Mouse (Mus musculus) c-Kit-positive CD71-positive TER-119-positive erythroid progenitor cells, embryonic 14.5 days (primary cell): ENCODE data around the gene Fam155a.

ENCODE experiments used
- DNase-seq: peaks from one replicate; pipeline ENCODE4 v3.0.0-alpha.2; 2013; ENCODE audit warnings: low spot score

Fam155a gene

DNA sequence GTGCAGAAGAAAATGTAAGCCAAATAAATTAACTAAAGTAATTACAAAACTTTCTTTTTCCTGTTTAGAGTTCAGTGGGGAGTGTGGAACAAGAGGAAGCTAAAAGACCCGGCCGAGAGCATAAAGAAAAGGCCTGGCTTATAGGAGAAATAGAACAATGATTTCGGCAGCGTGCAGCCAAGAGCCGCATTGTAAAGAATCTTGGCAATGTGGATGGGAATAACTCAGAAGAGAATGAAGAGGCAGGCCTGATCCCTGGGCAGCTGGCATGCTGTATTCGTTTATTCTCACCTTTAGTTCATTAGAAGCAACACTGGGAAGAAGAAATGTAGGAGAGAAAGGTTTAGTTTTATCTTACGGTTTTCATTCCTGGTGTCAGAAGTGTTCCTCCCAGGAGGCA is 594.0 kb downstream of the Fam155a start:
- DNase-seq, result no peak

DNA sequence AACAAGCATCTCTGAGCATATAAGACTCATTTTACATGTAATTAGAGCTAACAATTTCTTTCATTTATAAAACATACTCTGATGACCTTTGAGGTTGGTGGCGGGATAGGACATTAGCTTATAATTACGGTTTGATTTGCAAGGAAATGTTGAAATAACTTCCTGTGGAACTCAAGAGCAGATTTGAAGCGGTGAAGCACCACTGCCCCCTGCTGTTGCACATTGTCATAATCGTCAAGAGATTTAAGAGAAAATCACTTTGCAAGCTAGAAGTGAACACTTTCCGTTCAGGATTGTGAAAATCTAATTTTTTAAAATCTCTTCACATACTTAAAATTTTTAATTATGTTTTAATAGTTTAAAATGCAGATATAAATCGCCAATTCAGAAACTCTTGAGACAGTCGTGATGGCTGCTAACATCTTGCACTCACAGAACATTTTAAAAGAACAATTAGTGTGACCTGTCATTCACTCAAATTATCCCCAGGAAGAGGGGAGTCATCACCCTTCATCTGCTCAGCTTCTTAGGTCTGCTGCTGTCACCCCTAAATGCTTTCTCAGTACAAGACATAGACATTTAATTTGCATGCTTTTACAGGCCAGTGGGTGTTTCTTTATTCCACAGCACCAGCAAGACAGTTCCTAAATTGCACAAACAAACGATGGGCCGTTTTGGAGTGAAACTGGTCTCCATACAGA is 595.9 kb downstream of the Fam155a start:
- peak; percentile 10 for DNase-seq

DNA sequence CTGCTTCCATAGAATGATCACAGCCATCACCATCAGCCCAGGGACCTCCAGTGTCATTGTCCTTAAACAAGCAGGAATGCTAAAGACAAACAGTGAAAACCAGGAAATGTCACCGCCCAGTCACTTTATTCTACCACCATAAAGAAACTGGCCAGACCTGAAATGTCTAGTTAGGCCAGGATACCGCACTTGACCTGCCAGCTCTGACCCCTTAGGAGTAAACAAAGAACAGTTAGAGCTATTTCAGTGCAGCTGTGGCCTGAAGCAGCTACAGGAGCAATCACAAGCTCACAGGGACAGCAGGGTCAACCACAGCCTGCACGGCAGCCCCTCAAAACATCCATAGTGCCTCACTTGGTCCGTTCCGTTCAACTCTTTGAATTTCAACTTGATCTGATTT is 599.1 kb downstream of the Fam155a start:
- no peak for DNase-seq

DNA sequence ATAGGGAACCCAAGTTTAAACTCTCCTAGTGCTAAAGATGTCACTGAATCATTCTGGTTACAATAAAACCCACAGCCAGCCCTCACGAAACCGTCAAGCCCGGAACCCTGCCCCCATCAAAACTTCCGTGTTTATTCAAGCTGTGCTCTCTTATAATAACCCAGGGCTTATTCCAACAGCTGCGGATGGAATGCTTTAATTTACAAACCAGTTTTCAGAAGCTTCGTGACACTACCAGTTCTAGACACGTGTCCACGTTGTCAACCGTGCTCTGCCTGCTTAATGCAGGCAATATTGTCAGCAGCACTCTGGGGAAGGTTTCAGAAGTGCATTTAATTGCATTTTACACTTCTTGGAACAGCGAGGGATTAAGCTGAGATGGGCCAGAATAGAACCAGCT is 603.0 kb downstream of the Fam155a start:
- DNase-seq, result no peak

DNA sequence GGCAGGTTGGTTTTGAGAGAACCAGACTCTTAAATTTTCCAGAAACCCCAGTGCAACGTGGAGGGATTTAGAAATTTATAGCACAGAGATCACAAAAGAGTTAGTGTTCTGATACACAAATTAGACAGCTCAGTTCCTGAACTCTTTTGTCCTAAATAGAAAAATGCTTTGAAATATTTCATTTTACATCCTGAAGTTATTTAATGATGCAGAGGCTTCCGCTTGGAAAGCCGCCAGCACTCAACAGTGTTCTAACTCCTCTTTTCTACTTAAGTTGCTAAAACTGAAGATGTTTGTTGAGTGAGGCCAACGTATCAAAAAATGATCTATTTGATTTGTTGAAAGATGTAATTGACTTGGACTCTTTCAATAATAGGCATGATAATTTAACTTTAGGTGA is 609.4 kb downstream of the Fam155a start:
- no peak for DNase-seq

DNA sequence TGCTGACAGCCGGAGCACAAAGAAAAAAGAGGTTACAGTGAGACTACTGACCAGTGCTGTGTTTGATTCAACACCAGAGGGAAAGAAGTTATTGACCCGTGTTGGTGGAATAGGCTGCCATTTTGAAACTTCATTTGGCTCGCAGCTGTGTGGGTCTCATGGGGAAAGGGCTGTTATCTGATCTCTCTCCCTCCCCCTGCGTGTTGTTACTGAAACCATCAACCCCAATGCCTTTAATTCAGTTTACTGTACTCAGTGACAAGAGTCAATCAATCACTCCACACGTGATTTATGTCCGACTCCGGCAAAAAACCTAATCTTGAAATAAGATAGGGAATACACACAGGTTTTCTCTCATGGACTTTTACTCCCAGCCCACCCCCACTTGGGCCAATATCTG is 611.6 kb downstream of the Fam155a start:
- DNase-seq, result no peak

DNA sequence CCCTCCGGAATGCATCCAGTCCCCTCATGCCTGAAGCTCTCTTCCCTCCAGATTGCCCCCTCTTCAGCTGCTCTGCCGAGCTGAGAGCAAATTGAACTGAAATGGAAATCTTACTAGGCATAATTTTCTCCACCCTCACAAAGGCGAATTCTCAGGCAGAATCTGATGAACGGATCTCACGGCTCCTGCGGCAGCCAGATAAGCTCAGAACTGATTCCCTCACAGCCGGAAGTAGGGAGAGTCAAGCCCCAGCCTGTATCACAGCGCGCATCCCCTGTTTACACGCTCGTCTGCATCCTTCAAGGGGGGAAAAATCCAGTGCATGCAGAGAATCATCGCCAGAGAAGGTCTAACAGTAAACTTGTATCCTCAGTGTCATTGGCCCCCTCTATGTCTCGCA is 612.3 kb downstream of the Fam155a start:
- no peak for DNase-seq

DNA sequence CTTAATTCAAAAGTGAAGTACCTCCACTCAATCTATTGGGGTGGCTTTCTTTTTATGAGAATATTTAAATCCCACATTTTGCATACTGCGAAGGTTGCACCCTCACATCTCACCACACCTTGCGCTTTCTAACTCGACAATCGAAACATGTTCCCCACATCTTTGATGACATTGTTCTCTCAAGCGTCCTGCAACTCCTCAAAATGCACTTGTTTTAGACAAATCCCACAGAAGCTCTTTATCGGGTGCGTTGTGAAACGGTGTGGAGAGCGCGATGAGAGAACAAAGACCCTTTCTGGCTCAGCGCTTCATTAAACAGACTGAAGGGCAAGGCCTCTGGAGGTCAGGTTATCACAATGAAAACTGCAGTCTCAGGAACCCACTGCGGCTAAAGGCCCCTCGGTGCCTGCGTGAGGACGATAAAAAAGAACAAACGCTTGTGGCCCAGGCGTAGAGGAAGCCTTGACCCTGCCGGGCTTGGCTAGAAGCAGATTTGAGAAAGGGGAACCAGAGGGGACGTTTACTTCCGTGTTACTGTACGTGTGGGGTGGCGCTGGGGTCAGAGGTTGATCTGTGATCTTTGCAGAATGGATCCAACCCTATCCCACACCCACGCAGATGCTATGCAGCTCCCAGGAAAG is 613.7 kb downstream of the Fam155a start:
- DNase-seq, result no peak
